Mouse (Mus musculus): ENCODE measurements around the gene Fam210b.

Gene Fam210b

GRCm38 (mm10) chr2:172345258-172345738 is at the start of gene Fam210b:
Gene Fam210b (plus strand): TSS chr2:172345565.
- in situ Hi-C loops (cut with MboI, MseI): no loop called here

GRCm38 (mm10) chr2:172298083-172298482 is 47.3 kb upstream of the Fam210b start:
- in situ Hi-C loops (cut with MboI, MseI): no loop called here

GRCm38 (mm10) chr2:172298542-172298941 is 46.8 kb upstream of the Fam210b start:
- in situ Hi-C loops (cut with MboI, MseI): no loop called here

- in situ Hi-C loops (cut with MboI, MseI): no loop called here
These were observed 46.0 kb upstream of the Fam210b start for GRCm38 (mm10) chr2:172299126-172299921.

- in situ Hi-C loops (cut with MboI, MseI): loop anchor here (25.0 kb wide), 1 partner anchor 1935 kb away; no protein-coding TSS in a partner anchor
These were observed 43.0 kb upstream of the Fam210b start for GRCm38 (mm10) chr2:172302396-172302795.

GRCm38 (mm10) chr2:172304118-172304708 is 41.2 kb upstream of the Fam210b start:
- in situ Hi-C loops (cut with MboI, MseI): loop anchor here (25.0 kb wide), 1 partner anchor 1933 kb away; no protein-coding TSS in a partner anchor

- in situ Hi-C loops (cut with MboI, MseI): loop anchor here (25.0 kb wide), 1 partner anchor 1932 kb away; no protein-coding TSS in a partner anchor
These were observed 39.8 kb upstream of the Fam210b start for GRCm38 (mm10) chr2:172305546-172305945.

GRCm38 (mm10) chr2:172306544-172306943 is 38.8 kb upstream of the Fam210b start:
- in situ Hi-C loops (cut with MboI, MseI): loop anchor here (25.0 kb wide), 1 partner anchor 1931 kb away; no protein-coding TSS in a partner anchor

- in situ Hi-C loops (cut with MboI, MseI): loop anchor here (25.0 kb wide), 1 partner anchor 1926 kb away; no protein-coding TSS in a partner anchor
These were observed 33.6 kb upstream of the Fam210b start for GRCm38 (mm10) chr2:172311731-172312130.

- in situ Hi-C loops (cut with MboI, MseI): loop anchor here (25.0 kb wide), 1 partner anchor 1916 kb away; no protein-coding TSS in a partner anchor
These were observed 24.5 kb upstream of the Fam210b start for GRCm38 (mm10) chr2:172320878-172321277.

- in situ Hi-C loops (cut with MboI, MseI): no loop called here
These were observed 17.1 kb upstream of the Fam210b start for GRCm38 (mm10) chr2:172328248-172328647.

- in situ Hi-C loops (cut with MboI, MseI): no loop called here
These were observed 16.2 kb upstream of the Fam210b start for GRCm38 (mm10) chr2:172329179-172329578.

GRCm38 (mm10) chr2:172338206-172338942 is 7.0 kb upstream of the Fam210b start:
- in situ Hi-C loops (cut with MboI, MseI): no loop called here

GRCm38 (mm10) chr2:172340936-172341335 is 4.4 kb upstream of the Fam210b start:
- in situ Hi-C loops (cut with MboI, MseI): no loop called here

- in situ Hi-C loops (cut with MboI, MseI): no loop called here
These were observed 3.8 kb upstream of the Fam210b start for GRCm38 (mm10) chr2:172341606-172342005.

- in situ Hi-C loops (cut with MboI, MseI): no loop called here
These were observed 1.6 kb upstream of the Fam210b start for GRCm38 (mm10) chr2:172343751-172344150.

GRCm38 (mm10) chr2:172344669-172345068 is 696 bp upstream of the Fam210b start:
- in situ Hi-C loops (cut with MboI, MseI): no loop called here

- in situ Hi-C loops (cut with MboI, MseI): no loop called here
These were observed 917 bp downstream of the Fam210b start for GRCm38 (mm10) chr2:172346034-172346929.

- in situ Hi-C loops (cut with MboI, MseI): no loop called here
These were observed 1.7 kb downstream of the Fam210b start for GRCm38 (mm10) chr2:172346933-172347611.

- in situ Hi-C loops (cut with MboI, MseI): no loop called here
These were observed 3.1 kb downstream of the Fam210b start for GRCm38 (mm10) chr2:172348297-172348950.
